Mouse (Mus musculus) megakaryocyte, embryonic 14.5 days (primary cell): ENCODE data around the gene Parg. TPM values are rescaled to one million over a fixed set of nuclear protein-coding genes. Genes with fewer than 3 reads are reported as not detected.

Source experiments
- H3K27me3 ChIP-seq: replicated peaks from 2 replicates; pipeline ENCODE3; 2012; ENCODE audit warnings: inconsistent platforms
- H3K36me3 ChIP-seq: replicated peaks from 2 replicates; pipeline ENCODE3; 2012; ENCODE audit warnings: low read length, inconsistent platforms, mixed read lengths
- H3K4me1 ChIP-seq: 2 replicates; pipeline ENCODE4 v1.6.1; 2012; ENCODE audit warnings: inconsistent platforms
- H3K4me3 ChIP-seq: replicated peaks from 2 replicates; pipeline ENCODE3; 2012; ENCODE audit warnings: moderate library complexity, mild to moderate bottlenecking, inconsistent platforms
- H3K9me3 ChIP-seq: 2 replicates; pipeline ENCODE4 v1.6.1; 2012; ENCODE audit warnings: inconsistent platforms
- FLI1 ChIP-seq: IDR thresholded peaks from 2 replicates; pipeline ENCODE4 v1.6.1; 2012; ENCODE audit warnings: low read length, inconsistent platforms, mixed read lengths
- GATA1 ChIP-seq: IDR thresholded peaks from 3 replicates; pipeline ENCODE4 v1.6.1; 2012; ENCODE audit warnings: mixed read lengths, low read length, inconsistent platforms, borderline replicate concordance
- polyA plus RNA-seq: library from polyadenylated mRNA; stranded (reverse); fragments of >175 nt; gene quantifications from 2 replicates; pipeline ENCODE4 v1.2.3, GENCODE M21; 2012; ENCODE audit warnings: low replicate concordance; ENCODE audit not compliant: insufficient read depth

Parg gene
- polyA plus RNA-seq, 1 experiment = 4.6 TPM

GRCm38 (mm10) chr14:32344694-32345093, 142.9 kb downstream of the Parg start:
- no peaks in the 10 kb centered on the region for H3K36me3 ChIP-seq
- H3K27me3 ChIP-seq = peaks cover 19% of the 10 kb centered on the region
- H3K4me1 ChIP-seq = no peaks in the 10 kb centered on the region
- H3K9me3 ChIP-seq = no peaks in the 10 kb centered on the region
- TF ChIP-seq GATA1 (no peak), FLI1 (no peak)
- no peak overlapping the region for H3K4me3 ChIP-seq

Other genes with a start within 250 kb of the Parg start
- gene Galnt15, start 173.0 kb upstream of the Parg start, polyA plus RNA-seq = not detected in 2 replicates
- 17.6 TPM in 1 of 2 replicates, not detected in the other for gene Oxnad1, start 116.6 kb upstream of the Parg start, polyA plus RNA-seq
- 27.8 TPM in 1 of 2 replicates, not detected in the other for gene Dph3, start 116.2 kb upstream of the Parg start, polyA plus RNA-seq
- gene Msmb, start 59.9 kb upstream of the Parg start, polyA plus RNA-seq = not detected in 2 replicates
- gene Ncoa4, start 42.1 kb upstream of the Parg start, polyA plus RNA-seq = 2.9 and 6.8 TPM in 2 replicates
- gene Timm23, start 51 bp upstream of the Parg start, polyA plus RNA-seq = 55.0 and 266 TPM in 2 replicates
- not detected in 2 replicates for gene Ogdhl, start 120.1 kb downstream of the Parg start, polyA plus RNA-seq
- not detected in 2 replicates for gene 1700024G13Rik, start 186.4 kb downstream of the Parg start, polyA plus RNA-seq